Mouse (Mus musculus) midbrain, embryonic 11.5 days (tissue): ENCODE measurements around the gene Acox3. TPM values are rescaled to one million over a fixed set of nuclear protein-coding genes. Genes with fewer than 3 reads are reported as not detected.
A peak's percentile ranks its signal among the peaks of the same experiment; 100 is the strongest.
"Not testable (repeated sequence)": the region's sequence is repeated elsewhere in the genome, so short reads cannot be mapped to it uniquely, and the experiment has no call there.

Experiments used
- ATAC-seq: fragments of 200-750 bp; cut with Nextera tagmentation; 2 replicates; pipeline ENCODE4 v1.8.0; 2017; ENCODE audit warnings: moderate TSS enrichment, moderate library complexity; ENCODE audit not compliant: low FRiP score
- DNase-seq: peaks from one replicate; pipeline ENCODE4 v3.0.0; 2015; ENCODE audit warnings: low spot score; ENCODE audit errors: missing footprints
- H3K27ac ChIP-seq: fragments of 300-500 bp; sonication (generic); 2 replicates; pipeline ENCODE4 v1.5.1; 2014; ENCODE audit warnings: low read depth, low read length
- H3K27me3 ChIP-seq: fragments of 300-500 bp; sonication (generic); 2 replicates; pipeline ENCODE4 v1.6.1; 2014; ENCODE audit warnings: mild to moderate bottlenecking, low read length, moderate library complexity, mixed read lengths; ENCODE audit not compliant: control insufficient read depth, insufficient read depth
- H3K36me3 ChIP-seq: fragments of 300-500 bp; sonication (generic); 2 replicates; pipeline ENCODE4 v1.6.1; 2014; ENCODE audit warnings: mild to moderate bottlenecking, low read length, moderate library complexity, mixed read lengths; ENCODE audit not compliant: control insufficient read depth, insufficient read depth
- H3K4me1 ChIP-seq: fragments of 300-500 bp; sonication (generic); 2 replicates; pipeline ENCODE4 v1.6.1; 2014; ENCODE audit warnings: low read length; ENCODE audit not compliant: control insufficient read depth, insufficient read depth
- H3K4me2 ChIP-seq: fragments of 300-500 bp; sonication (generic); 2 replicates; pipeline ENCODE4 v1.6.1; 2014; ENCODE audit warnings: mild to moderate bottlenecking, moderate library complexity
- H3K4me3 ChIP-seq: fragments of 300-500 bp; sonication (generic); 2 replicates; pipeline ENCODE4 v1.5.1; 2014; ENCODE audit warnings: low read depth, low read length
- H3K9ac ChIP-seq: fragments of 300-500 bp; sonication (generic); 2 replicates; pipeline ENCODE4 v1.6.1; 2014; ENCODE audit warnings: low read length
- H3K9me3 ChIP-seq: fragments of 300-500 bp; sonication (generic); 2 replicates; pipeline ENCODE4 v1.6.1; 2016; ENCODE audit warnings: low read length; ENCODE audit not compliant: control insufficient read depth
- WGBS: fragments of 180-500 bp; shearing (Covaris S2); extraction: QIAGEN DNeasy Blood & Tissue Kit; methylation state at CpG from one replicate; pipeline ENCODE4 v1.1.7; 2014; 5-methylcytosine and 5-hydroxymethylcytosine counted together
- polyA plus RNA-seq: library from polyadenylated mRNA; unstranded; fragments of >200 nt; fragmentation: Nextera tagmentation; extraction: Ambion mirVana; gene quantifications from 2 replicates; pipeline ENCODE4 v1.2.1, GENCODE M21; 2014

Acox3 gene
- polyA plus RNA-seq, 1 experiment from 2014 or later: 14.6 TPM

DNA sequence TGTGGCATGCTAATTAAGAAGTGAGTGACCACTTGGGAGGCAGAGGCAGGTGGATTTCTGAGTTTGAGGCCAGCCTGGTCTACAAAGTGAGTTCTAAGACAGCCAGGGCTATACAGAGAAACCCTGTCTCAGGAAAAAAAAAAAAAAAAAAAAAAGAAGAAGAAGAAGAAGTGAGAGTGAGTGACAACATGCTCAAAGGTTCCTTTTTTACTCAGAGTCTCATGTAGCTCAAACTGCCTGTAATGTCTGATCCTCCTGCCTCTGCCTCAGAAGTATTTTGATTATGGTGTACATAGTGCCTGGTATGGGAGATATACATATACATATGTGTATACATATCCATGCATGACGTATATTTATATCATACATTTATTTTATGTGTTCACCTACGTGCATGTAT lies 1.4 kb downstream of the Acox3 start:
- H3K4me2 ChIP-seq, H3K36me3 ChIP-seq, H3K27me3 ChIP-seq, ATAC-seq, H3K4me1 ChIP-seq, H3K4me3 ChIP-seq, H3K9ac ChIP-seq, H3K27ac ChIP-seq, H3K9me3 ChIP-seq, DNase-seq: not testable (repeated sequence)
- 78% methylated on average over 2 of the region's 2 CpGs for WGBS

- H3K4me1 ChIP-seq: no peaks in the 10 kb centered on the region
- H3K27ac ChIP-seq: no peak overlapping the region
- H3K9me3 ChIP-seq: 0 out of 2 replicates have a peak, but pooled peaks cover 2% of the 10 kb centered on the region
- DNase-seq (no peak), ATAC-seq (no peak)
- no peak overlapping the region for H3K4me2 ChIP-seq
- H3K4me3 ChIP-seq: no peak overlapping the region
- H3K9ac ChIP-seq: no peak overlapping the region
- H3K27me3 ChIP-seq: no peaks in the 10 kb centered on the region
- WGBS: 94% methylated on average over 4 of the region's 4 CpGs
- H3K36me3 ChIP-seq: peaks cover 17% of the 10 kb centered on the region
These were observed 8.7 kb downstream of the Acox3 start for GRCm38 (mm10) chr5:35591497-35591896.

GRCm38 (mm10) chr5:35592081-35592736 lies 9.4 kb downstream of the Acox3 start:
- no peak for ATAC-seq
- DNase-seq: no peak

GRCm38 (mm10) chr5:35592824-35593223 lies 10.0 kb downstream of the Acox3 start:
- ATAC-seq: no peak
- WGBS: 74% methylated on average over 4 of the region's 4 CpGs
- no peak for DNase-seq
- no peak overlapping the region for H3K4me3 ChIP-seq
- no peak overlapping the region for H3K27ac ChIP-seq
- H3K36me3 ChIP-seq: peaks cover 17% of the 10 kb centered on the region
- H3K4me1 ChIP-seq: no peaks in the 10 kb centered on the region
- no peaks in the 10 kb centered on the region for H3K27me3 ChIP-seq
- no peak overlapping the region for H3K4me2 ChIP-seq
- 0 out of 2 replicates have a peak, but pooled peaks cover 2% of the 10 kb centered on the region for H3K9me3 ChIP-seq
- H3K9ac ChIP-seq: no peak overlapping the region

More at GRCm38 (mm10) chr5:35592081-35592736, 9.4 kb downstream of the Acox3 start:
- no peak overlapping the region for H3K4me2 ChIP-seq
- WGBS: 83% methylated on average over 21 of the region's 21 CpGs
- H3K4me3 ChIP-seq: no peak overlapping the region
- H3K9me3 ChIP-seq: 0 out of 2 replicates have a peak, but pooled peaks cover 2% of the 10 kb centered on the region
- no peaks in the 10 kb centered on the region for H3K4me1 ChIP-seq
- no peak overlapping the region for H3K27ac ChIP-seq
- peaks cover 17% of the 10 kb centered on the region for H3K36me3 ChIP-seq
- H3K27me3 ChIP-seq: no peaks in the 10 kb centered on the region
- no peak overlapping the region for H3K9ac ChIP-seq

- no peak for DNase-seq
- H3K27me3 ChIP-seq: no peaks in the 10 kb centered on the region
- 0 out of 2 replicates have a peak, but pooled peaks cover 2% of the 10 kb centered on the region for H3K9me3 ChIP-seq
- ATAC-seq: no peak
- no peak overlapping the region for H3K4me3 ChIP-seq
- H3K9ac ChIP-seq: no peak overlapping the region
- 86% methylated on average over 6 of the region's 6 CpGs for WGBS
- no peak overlapping the region for H3K4me2 ChIP-seq
- peaks cover 17% of the 10 kb centered on the region for H3K36me3 ChIP-seq
- H3K4me1 ChIP-seq: no peaks in the 10 kb centered on the region
- H3K27ac ChIP-seq: no peak overlapping the region
These were observed 10.4 kb downstream of the Acox3 start for GRCm38 (mm10) chr5:35593272-35593671.

GRCm38 (mm10) chr5:35594768-35595167 lies 11.9 kb downstream of the Acox3 start:
- peaks cover 14% of the 10 kb centered on the region for H3K36me3 ChIP-seq
- no peak for DNase-seq
- H3K4me3 ChIP-seq: no peak overlapping the region
- H3K27me3 ChIP-seq: no peaks in the 10 kb centered on the region
- WGBS: 87% methylated on average over 4 of the region's 4 CpGs
- H3K9ac ChIP-seq: no peak overlapping the region
- no peak for ATAC-seq
- no peak overlapping the region for H3K27ac ChIP-seq
- H3K4me1 ChIP-seq: no peaks in the 10 kb centered on the region
- H3K4me2 ChIP-seq: no peak overlapping the region
- 0 out of 2 replicates have a peak, but pooled peaks cover 2% of the 10 kb centered on the region for H3K9me3 ChIP-seq

GRCm38 (mm10) chr5:35595706-35596105 lies 12.9 kb downstream of the Acox3 start:
- H3K4me1 ChIP-seq: no peaks in the 10 kb centered on the region
- DNase-seq (peak; percentile 99), ATAC-seq (no peak)
- 20% methylated on average over 4 of the region's 4 CpGs for WGBS
- H3K27me3 ChIP-seq: no peaks in the 10 kb centered on the region
- no peak overlapping the region for H3K9ac ChIP-seq
- no peak overlapping the region for H3K4me2 ChIP-seq
- no peak overlapping the region for H3K4me3 ChIP-seq
- H3K36me3 ChIP-seq: peaks cover 7% of the 10 kb centered on the region
- no peaks in the 10 kb centered on the region for H3K9me3 ChIP-seq
- H3K27ac ChIP-seq: no peak overlapping the region

DNA sequence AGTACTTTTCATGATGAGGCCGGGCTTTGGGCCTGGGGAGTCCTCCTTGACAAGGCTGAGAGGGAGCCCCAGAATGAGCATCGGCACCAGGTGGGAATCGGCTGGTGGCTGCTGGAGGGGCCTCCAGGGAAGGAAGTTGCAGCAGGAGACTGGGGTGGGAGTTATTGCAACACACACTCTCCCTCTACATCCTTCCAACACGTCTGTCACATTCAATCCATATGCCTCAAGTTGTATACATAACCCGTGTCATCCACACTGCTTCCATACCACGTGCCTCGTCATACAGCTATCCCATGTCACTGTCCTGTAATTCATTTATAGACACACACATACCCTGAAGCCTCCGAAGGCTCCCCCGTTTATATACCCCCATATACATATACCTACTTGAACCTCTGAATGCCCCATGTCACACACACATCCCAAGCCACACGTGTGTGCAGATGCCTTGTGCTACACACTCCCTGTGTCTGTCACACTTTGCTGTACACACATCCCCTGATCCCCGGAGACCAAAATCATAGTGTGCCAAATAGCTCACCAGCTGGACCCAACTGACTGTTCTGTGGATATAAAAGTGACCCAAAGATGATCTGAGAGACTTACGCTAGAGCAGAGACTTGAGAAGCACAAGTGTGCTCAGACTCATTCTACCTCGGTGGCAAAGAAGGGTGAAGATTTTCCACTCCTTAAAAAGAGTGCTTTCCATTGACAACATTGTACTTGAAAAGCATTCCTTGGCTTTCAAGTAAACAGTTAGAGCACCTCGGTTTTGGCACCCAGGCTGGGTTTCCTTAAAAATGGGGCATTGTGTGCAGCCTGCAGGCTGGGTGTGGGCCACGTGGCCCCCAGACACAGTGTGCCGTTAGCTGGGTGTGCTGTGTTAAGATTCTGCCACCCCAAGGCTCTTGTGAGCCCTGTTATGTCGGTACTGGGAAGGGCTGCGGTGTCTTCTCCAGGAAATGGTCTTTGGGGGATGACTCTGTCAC lies 13.6 kb downstream of the Acox3 start:
- Histone ChIP-seq H3K4me2 (no peak overlapping the region), H3K27me3 (no peaks in the 10 kb centered on the region), H3K4me3 (no peak overlapping the region), H3K4me1 (no peaks in the 10 kb centered on the region), H3K9ac (no peak overlapping the region), H3K9me3 (no peaks in the 10 kb centered on the region), H3K27ac (no peak overlapping the region), H3K36me3 (peaks cover 4% of the 10 kb centered on the region)
- WGBS: 86% methylated on average over 18 of the region's 18 CpGs
- DNase-seq (no peak), ATAC-seq (no peak)

GRCm38 (mm10) chr5:35600233-35600632 lies 17.4 kb downstream of the Acox3 start:
- Histone ChIP-seq H3K9me3 (no peaks in the 10 kb centered on the region), H3K4me3 (no peak overlapping the region), H3K27ac (no peak overlapping the region), H3K9ac (no peak overlapping the region), H3K27me3 (no peaks in the 10 kb centered on the region), H3K4me1 (no peaks in the 10 kb centered on the region), H3K4me2 (no peak overlapping the region), H3K36me3 (no peaks in the 10 kb centered on the region)
- WGBS: 77% methylated on average over 11 of the region's 11 CpGs
- no peak for ATAC-seq
- no peak for DNase-seq
